Comparison of ENCODE assay signal across 25 mouse cellular contexts in the genomic region with DNA sequence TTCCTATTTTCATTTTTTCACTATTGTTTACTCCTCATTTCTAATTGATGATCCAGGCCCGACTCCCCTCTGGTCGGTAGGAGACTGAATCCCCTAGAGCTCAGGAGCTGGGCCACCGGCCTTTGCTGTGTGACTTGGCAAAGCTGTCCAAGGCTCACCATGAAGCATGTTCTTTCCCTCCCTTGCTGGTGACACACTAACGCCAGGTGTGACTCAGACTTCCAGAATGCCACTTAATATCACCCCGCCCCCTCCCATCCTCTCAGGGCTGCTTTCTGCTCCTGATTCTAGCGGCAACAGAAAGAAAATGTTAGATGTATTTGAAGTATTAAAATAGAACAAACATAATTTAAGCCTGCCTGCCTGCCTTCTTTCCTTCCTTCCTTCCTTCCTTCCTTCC.
DNase-seq lines count a peak whose midpoint lies in the region; TF ChIP-seq lines count a peak whose summit lies in the region.
"Had no signal": no experiment of that assay in that cellular context is flagged by ENCODE, and none has a peak within 500 bp of the region (broad histone marks: within the 10 kb centered on the region; RNA-seq: fewer than 3 reads in every experiment).

No protein-coding gene starts in this region.

- TF ChIP-seq POLR2A in lung, adult 2 months (IDR thresholded peaks at IDR 0.05; ENCODE audit: borderline replicate concordance, extremely low read depth, low read depth, low read length) = no peak

- DNase-seq in heart, adult 11 months = peak; percentile 81
- DNase-seq in heart, postnatal 10 days = no peak
- peak; percentile 18 for DNase-seq in lung, postnatal 36 days
- no peak for DNase-seq in lung, adult 2 months
- peak; percentile 40 for DNase-seq in adrenal gland, postnatal 10 days
- DNase-seq in embryonic facial prominence, embryonic 10.5 days (ENCODE audit: low spot score) = no peak
- no peak for DNase-seq in thymus, postnatal 0 days (ENCODE audit: low spot score)
- DNase-seq: cerebellum, adult 11-12 months; gastrocnemius, postnatal 10 days; kidney, adult 2 months; kidney, postnatal 14 days; liver; lung, postnatal 10 days; retina, postnatal 1 day; right cerebral cortex, postnatal 25 days; spleen, adult 18-20 months; thymus, postnatal 25 days had no signal

- H3K27ac ChIP-seq in embryonic facial prominence, embryonic 10.5 days (replicated peaks) = peak overlapping the region; percentile 66; the same call in 1 of the 2 replicates
- H3K27ac ChIP-seq: hindbrain, embryonic 12.5 days; liver, embryonic 15.5 days; midbrain, embryonic 15.5 days; neural tube, embryonic 12.5 days had no signal

- no peaks in the 10 kb centered on the region for H3K36me3 ChIP-seq in embryonic facial prominence, embryonic 10.5 days (replicated peaks)
- H3K36me3 ChIP-seq: embryonic facial prominence, embryonic 13.5 days; hindbrain, embryonic 12.5 days; limb, embryonic 10.5 days; liver, embryonic 15.5 days; midbrain, embryonic 15.5 days; neural tube, embryonic 12.5 days had no signal

- no peak overlapping the region for H3K4me3 ChIP-seq in lung, adult 2 months (replicated peaks; ENCODE audit: extremely low read depth, low read depth, low read length)
- H3K4me3 ChIP-seq in embryonic facial prominence, embryonic 10.5 days = no peak overlapping the region
- H3K4me3 ChIP-seq: embryonic facial prominence, embryonic 13.5 days; erythroblast, embryonic 14.5 days; hindbrain, embryonic 12.5 days; limb, embryonic 10.5 days; liver, embryonic 15.5 days; megakaryocyte, embryonic 14.5 days; midbrain, embryonic 15.5 days; neural tube, embryonic 12.5 days had no signal

- H3K27me3 ChIP-seq in embryonic facial prominence, embryonic 10.5 days (replicated peaks; ENCODE audit: low read depth, poor library complexity, severe bottlenecking) = no peaks in the 10 kb centered on the region
- H3K27me3 ChIP-seq: embryonic facial prominence, embryonic 13.5 days; hindbrain, embryonic 12.5 days; liver, embryonic 15.5 days; megakaryocyte, embryonic 14.5 days; midbrain, embryonic 15.5 days; neural tube, embryonic 12.5 days had no signal

- WGBS in lung, adult 2 months = 63% methylated on average over 6 of the region's 6 CpGs
- 56% methylated on average over 6 of the region's 6 CpGs for WGBS in embryonic facial prominence, embryonic 10.5 days

- TF ChIP-seq CTCF in lung, adult 2 months (IDR thresholded peaks at IDR 0.05; ENCODE audit: insufficient read depth, low read length) = no peak

- intact Hi-C loops in heart, postnatal 10 days (cut with DNase I) = no loop called here

- peaks cover 4% of the 10 kb centered on the region for H3K4me1 ChIP-seq in lung, adult 2 months (ENCODE audit: control insufficient read depth, insufficient read depth, low read length)
- H3K4me1 ChIP-seq in embryonic facial prominence, embryonic 10.5 days = peaks cover 51% of the 10 kb centered on the region
- H3K4me1 ChIP-seq: liver, embryonic 15.5 days had no signal

- H3K9me3 ChIP-seq in embryonic facial prominence, embryonic 10.5 days = no peaks in the 10 kb centered on the region
- H3K9me3 ChIP-seq: embryonic facial prominence, embryonic 13.5 days; hindbrain, embryonic 12.5 days; limb, embryonic 10.5 days; liver, embryonic 15.5 days; midbrain, embryonic 15.5 days; neural tube, embryonic 12.5 days had no signal

Comparison
In these comparisons a context has a peak if more than half of its experiments do, and no peak if none do; other contexts are left out.
1. DNase-seq: peak in heart, adult 11 months (single experiment), lung, postnatal 36 days (single experiment) and adrenal gland, postnatal 10 days (single experiment); none in heart, postnatal 10 days (0 of 2), lung, adult 2 months (single experiment), embryonic facial prominence, embryonic 10.5 days (single experiment) and thymus, postnatal 0 days (single experiment).